Mouse (Mus musculus) kidney, embryonic 16.5 days (tissue): ENCODE measurements around the gene Cyp2c70. TPM values are rescaled to one million over a fixed set of nuclear protein-coding genes. Genes with fewer than 3 reads are reported as not detected.
"Not testable (repeated sequence)": the region's sequence is repeated elsewhere in the genome, so short reads cannot be mapped to it uniquely, and the experiment has no call there.

Experiments used
- ATAC-seq: fragments of 200-750 bp; cut with Nextera tagmentation; 2 replicates; pipeline ENCODE4 v1.8.0; 2017; ENCODE audit warnings: moderate TSS enrichment; ENCODE audit not compliant: low FRiP score, low TSS enrichment
- H3K27ac ChIP-seq: fragments of 300-500 bp; sonication (generic); 2 replicates; pipeline ENCODE4 v1.5.1; 2014; ENCODE audit warnings: low read length
- H3K27me3 ChIP-seq: fragments of 300-500 bp; sonication (generic); 2 replicates; pipeline ENCODE4 v1.6.1; 2014; ENCODE audit warnings: low read length, control low read depth, mixed read lengths; ENCODE audit not compliant: insufficient read depth
- H3K36me3 ChIP-seq: fragments of 300-500 bp; sonication (generic); 2 replicates; pipeline ENCODE4 v1.6.1; 2014; ENCODE audit warnings: low read length, control low read depth, mixed read lengths; ENCODE audit not compliant: insufficient read depth
- H3K4me1 ChIP-seq: fragments of 300-500 bp; sonication (generic); 2 replicates; pipeline ENCODE4 v1.6.1; 2014; ENCODE audit warnings: low read length, control low read depth, mixed read lengths; ENCODE audit not compliant: insufficient read depth
- H3K4me2 ChIP-seq: fragments of 300-500 bp; sonication (generic); replicated peaks from 2 replicates; pipeline ENCODE4 v1.6.1; 2014; ENCODE audit warnings: low read depth, low read length
- H3K4me3 ChIP-seq: fragments of 300-500 bp; sonication (generic); 2 replicates; pipeline ENCODE4 v1.5.1; 2014; ENCODE audit warnings: mild to moderate bottlenecking, low read length
- H3K9ac ChIP-seq: fragments of 300-500 bp; sonication (generic); replicated peaks from 2 replicates; pipeline ENCODE4 v1.6.1; 2014; ENCODE audit warnings: low read length
- H3K9me3 ChIP-seq: fragments of 300-500 bp; sonication (generic); 2 replicates; pipeline ENCODE4 v1.6.1; 2016; ENCODE audit warnings: low read length, control low read depth
- WGBS: fragments of 180-500 bp; shearing (Covaris S2); extraction: QIAGEN DNeasy Blood & Tissue Kit; methylation state at CpG from one replicate; pipeline ENCODE4 v1.1.7; 2014; 5-methylcytosine and 5-hydroxymethylcytosine counted together
- polyA plus RNA-seq: library from polyadenylated mRNA; unstranded; fragments of >200 nt; fragmentation: Nextera tagmentation; extraction: Ambion mirVana; gene quantifications from 2 replicates; pipeline ENCODE4 v1.2.1, GENCODE M21; 2015

Gene Cyp2c70
- 0.32 TPM in 1 of 2 replicates, not detected in the other for polyA plus RNA-seq

GRCm38 (mm10) chr19:40187160-40187559 is at the start of gene Cyp2c70:
Cyp2c70 (minus strand) TSS chr19:40187333.
- H3K27ac ChIP-seq: no peak within 1 kb of the TSS

GRCm38 (mm10) chr19:40232560-40232959 is 45.4 kb upstream of the Cyp2c70 start:
- no peak overlapping the region for H3K4me2 ChIP-seq
- WGBS: 87% methylated on average over 2 of the region's 2 CpGs
- H3K36me3 ChIP-seq: no peaks in the 10 kb centered on the region
- H3K27ac ChIP-seq: no peak overlapping the region
- H3K9ac ChIP-seq: no peak overlapping the region
- ATAC-seq: no peak
- no peak overlapping the region for H3K4me3 ChIP-seq
- H3K27me3 ChIP-seq: no peaks in the 10 kb centered on the region
- H3K4me1 ChIP-seq: no peaks in the 10 kb centered on the region
- no peaks in the 10 kb centered on the region for H3K9me3 ChIP-seq

More at GRCm38 (mm10) chr19:40187160-40187559, at the start of gene Cyp2c70:
- Histone ChIP-seq H3K27me3 (no peaks in the 10 kb centered on the region), H3K4me2 (no peak within 1 kb of the TSS), H3K9ac (no peak within 1 kb of the TSS), H3K9me3 (no peaks in the 10 kb centered on the region), H3K36me3 (no peaks in the 10 kb centered on the region), H3K4me1 (no peaks in the 10 kb centered on the region), H3K4me3 (no peak within 1 kb of the TSS)
- WGBS: 68% methylated on average over 5 of the region's 5 CpGs
- no peak for ATAC-seq

GRCm38 (mm10) chr19:40231825-40232541 is 44.9 kb upstream of the Cyp2c70 start:
- Histone ChIP-seq H3K4me2 (no peak overlapping the region), H3K9me3 (no peaks in the 10 kb centered on the region), H3K9ac (no peak overlapping the region), H3K27me3 (no peaks in the 10 kb centered on the region), H3K27ac (no peak overlapping the region), H3K4me1 (no peaks in the 10 kb centered on the region), H3K4me3 (no peak overlapping the region), H3K36me3 (no peaks in the 10 kb centered on the region)
- WGBS: 71% methylated on average over 7 of the region's 7 CpGs
- ATAC-seq: no peak

- no peak overlapping the region for H3K9ac ChIP-seq
- no peak overlapping the region for H3K27ac ChIP-seq
- WGBS: 83% methylated on average over 13 of the region's 13 CpGs
- ATAC-seq: no peak
- no peaks in the 10 kb centered on the region for H3K27me3 ChIP-seq
- H3K4me2 ChIP-seq: no peak overlapping the region
- H3K9me3 ChIP-seq: no peaks in the 10 kb centered on the region
- H3K4me3 ChIP-seq: no peak overlapping the region
- H3K36me3 ChIP-seq: no peaks in the 10 kb centered on the region
- no peaks in the 10 kb centered on the region for H3K4me1 ChIP-seq
Measured at GRCm38 (mm10) chr19:40231074-40231738, 44.1 kb upstream of the Cyp2c70 start.

GRCm38 (mm10) chr19:40226516-40227151 is 39.5 kb upstream of the Cyp2c70 start:
- H3K9ac ChIP-seq: no peak overlapping the region
- H3K4me1 ChIP-seq: no peaks in the 10 kb centered on the region
- H3K27me3 ChIP-seq: no peaks in the 10 kb centered on the region
- WGBS: 87% methylated on average over 12 of the region's 12 CpGs
- H3K4me2 ChIP-seq: no peak overlapping the region
- no peaks in the 10 kb centered on the region for H3K9me3 ChIP-seq
- H3K36me3 ChIP-seq: no peaks in the 10 kb centered on the region
- no peak overlapping the region for H3K4me3 ChIP-seq
- ATAC-seq: no peak
- no peak overlapping the region for H3K27ac ChIP-seq

- Histone ChIP-seq H3K9ac (no peak overlapping the region), H3K4me1 (no peaks in the 10 kb centered on the region), H3K4me3 (no peak overlapping the region), H3K36me3 (no peaks in the 10 kb centered on the region), H3K27me3 (no peaks in the 10 kb centered on the region), H3K27ac (no peak overlapping the region), H3K4me2 (no peak overlapping the region), H3K9me3 (no peaks in the 10 kb centered on the region)
- 59% methylated on average over 5 of the region's 5 CpGs for WGBS
- ATAC-seq: no peak
Measured at GRCm38 (mm10) chr19:40225761-40226110, 38.6 kb upstream of the Cyp2c70 start.

GRCm38 (mm10) chr19:40225102-40225760 is 38.1 kb upstream of the Cyp2c70 start:
- Histone ChIP-seq H3K4me1 (no peaks in the 10 kb centered on the region), H3K27ac (no peak overlapping the region), H3K27me3 (no peaks in the 10 kb centered on the region), H3K36me3 (no peaks in the 10 kb centered on the region), H3K9me3 (no peaks in the 10 kb centered on the region), H3K9ac (no peak overlapping the region), H3K4me2 (no peak overlapping the region), H3K4me3 (no peak overlapping the region)
- WGBS: 65% methylated on average over 5 of the region's 5 CpGs
- ATAC-seq: no peak

- not testable (repeated sequence) for H3K4me2 ChIP-seq, ATAC-seq, H3K27me3 ChIP-seq, H3K4me1 ChIP-seq, H3K9ac ChIP-seq, H3K4me3 ChIP-seq, H3K9me3 ChIP-seq, H3K36me3 ChIP-seq, H3K27ac ChIP-seq
- 68% methylated on average over 9 of the region's 9 CpGs for WGBS
Measured at GRCm38 (mm10) chr19:40222307-40222706, 35.2 kb upstream of the Cyp2c70 start.

- 78% methylated on average over 5 of the region's 5 CpGs for WGBS
- no peak for ATAC-seq
- Histone ChIP-seq H3K9me3 (no peaks in the 10 kb centered on the region), H3K27me3 (no peaks in the 10 kb centered on the region), H3K27ac (no peak overlapping the region), H3K4me1 (no peaks in the 10 kb centered on the region), H3K4me2 (no peak overlapping the region), H3K9ac (no peak overlapping the region), H3K4me3 (no peak overlapping the region), H3K36me3 (no peaks in the 10 kb centered on the region)
Measured at GRCm38 (mm10) chr19:40220878-40221277, 33.7 kb upstream of the Cyp2c70 start.
